Mouse (Mus musculus) megakaryocyte, embryonic 14.5 days (primary cell): Measurements from ENCODE around the gene Cadm1.

Experiments used
- FLI1 ChIP-seq: IDR thresholded peaks from 2 replicates; pipeline ENCODE4 v1.6.1; 2012; ENCODE audit warnings: low read length, inconsistent platforms, mixed read lengths
- GATA1 ChIP-seq: IDR thresholded peaks from 3 replicates; pipeline ENCODE4 v1.6.1; 2012; ENCODE audit warnings: mixed read lengths, low read length, inconsistent platforms, borderline replicate concordance

GRCm38 (mm10) chr9:47671617-47672016 is 141.6 kb downstream of the Cadm1 start:
- TF ChIP-seq GATA1, result no peak
- TF ChIP-seq FLI1, result no peak
